Mouse (Mus musculus) kidney, adult 9 months (tissue): Measurements from ENCODE around the gene Proser1.
A peak's percentile ranks its signal among the peaks of the same experiment; 100 is the strongest.

ENCODE experiments used
- DNase-seq: peaks from one replicate; pipeline ENCODE4 v3.0.0; 2022

Proser1 gene

DNA sequence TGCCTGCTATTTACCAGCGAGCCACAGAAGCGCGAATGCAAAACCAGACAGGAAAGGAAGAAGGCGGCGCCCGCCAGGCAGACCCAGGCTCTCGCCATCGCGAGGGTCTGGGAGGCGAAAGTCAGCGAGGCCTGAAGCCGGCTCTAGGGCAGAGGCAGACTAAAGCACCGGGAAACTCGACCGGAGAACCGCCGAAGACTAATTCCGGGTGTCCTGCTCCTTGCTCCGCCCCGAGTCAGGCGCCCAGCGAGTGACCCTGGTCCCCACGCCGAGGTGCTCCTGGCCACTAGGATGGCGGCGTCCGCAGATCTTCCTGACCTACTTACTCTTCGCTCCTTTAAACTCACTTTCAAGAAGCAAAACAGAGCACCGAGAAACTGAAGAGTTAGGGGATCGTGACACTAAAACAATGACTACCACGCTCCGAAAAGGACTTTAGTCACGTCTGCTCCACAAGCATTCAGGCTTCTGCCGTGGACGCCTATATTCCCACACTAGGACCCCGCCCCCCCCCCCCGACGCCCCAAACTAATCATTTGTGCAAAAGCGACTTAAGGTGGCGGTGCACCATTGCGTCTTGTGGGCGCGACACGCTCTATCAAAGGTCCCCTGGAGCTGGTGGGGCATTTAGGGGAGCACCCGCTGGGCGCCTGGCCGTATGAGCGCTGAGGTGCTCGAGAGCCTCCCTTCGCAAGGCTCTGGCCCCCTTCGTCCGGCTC lies at the start of gene Proser1, which contains the start of gene Nhlrc3:
TSS of gene Proser1 (plus strand) at position 621 of the 719 bp plus-strand sequence.
TSS of gene Nhlrc3 (minus strand) at position 287 of the 719 bp plus-strand sequence.
- peak; percentile 97 for DNase-seq

DNA sequence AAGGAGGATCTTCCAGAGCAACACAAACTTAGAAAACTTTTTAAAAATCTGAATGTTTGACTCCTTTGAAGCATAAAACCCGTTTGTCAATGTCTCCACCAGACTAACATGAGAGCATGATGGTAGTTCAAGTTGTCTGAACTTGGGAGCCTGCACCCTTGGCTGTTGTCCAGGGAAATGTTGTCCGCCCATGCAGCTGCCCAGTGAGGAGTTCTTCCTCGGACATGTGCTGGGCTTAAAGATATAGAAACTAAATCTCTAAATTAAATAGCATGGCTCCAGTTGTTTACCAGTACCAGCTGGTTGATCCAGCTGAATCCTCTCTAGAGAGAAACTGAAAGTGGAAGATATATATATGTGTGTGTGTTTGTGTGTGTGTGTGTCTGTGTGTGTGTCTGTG lies 49.5 kb upstream of the Proser1 start:
- DNase-seq: peak; percentile 37

DNA sequence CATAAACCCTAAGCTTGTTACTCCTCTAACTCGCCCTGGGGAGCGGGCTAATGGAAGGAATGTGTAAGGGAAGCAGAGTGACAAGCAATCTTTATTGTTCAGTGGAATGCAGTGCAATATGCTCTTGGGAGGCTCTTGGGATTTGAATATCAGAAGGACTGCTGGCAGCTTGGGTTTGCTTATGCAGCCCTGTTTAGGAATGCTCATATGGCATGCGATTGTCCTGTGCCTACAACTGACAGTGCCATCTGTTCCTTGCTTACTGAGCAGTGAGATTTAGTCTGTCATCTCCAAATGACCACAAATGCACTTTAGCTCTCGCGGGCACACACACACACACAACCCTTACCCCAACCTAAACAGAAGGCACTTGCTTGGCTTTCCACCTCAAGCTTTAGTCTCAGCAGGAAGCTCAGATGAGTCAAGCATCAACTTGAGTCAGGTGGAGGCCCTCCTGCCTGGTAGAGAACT lies 47.4 kb upstream of the Proser1 start:
- DNase-seq: no peak

DNA sequence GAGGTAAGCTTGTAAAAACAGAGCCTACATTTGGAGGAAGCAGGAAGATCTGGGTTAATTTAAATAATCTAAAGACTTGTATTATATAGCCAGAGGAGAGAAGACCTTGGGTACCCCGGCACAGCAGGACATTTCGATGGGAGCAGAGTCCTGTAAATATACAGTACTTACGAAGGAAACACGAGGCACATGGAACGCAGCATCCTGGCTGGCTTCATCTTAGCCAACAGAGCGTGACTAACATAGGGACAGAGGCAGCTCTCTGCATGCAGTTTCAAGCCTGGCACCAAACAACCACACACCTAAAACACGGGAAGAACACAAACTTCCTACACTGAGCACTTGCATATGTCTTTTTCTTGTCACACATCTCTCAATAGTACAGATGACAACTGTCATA lies 45.8 kb upstream of the Proser1 start:
- DNase-seq: no peak

DNA sequence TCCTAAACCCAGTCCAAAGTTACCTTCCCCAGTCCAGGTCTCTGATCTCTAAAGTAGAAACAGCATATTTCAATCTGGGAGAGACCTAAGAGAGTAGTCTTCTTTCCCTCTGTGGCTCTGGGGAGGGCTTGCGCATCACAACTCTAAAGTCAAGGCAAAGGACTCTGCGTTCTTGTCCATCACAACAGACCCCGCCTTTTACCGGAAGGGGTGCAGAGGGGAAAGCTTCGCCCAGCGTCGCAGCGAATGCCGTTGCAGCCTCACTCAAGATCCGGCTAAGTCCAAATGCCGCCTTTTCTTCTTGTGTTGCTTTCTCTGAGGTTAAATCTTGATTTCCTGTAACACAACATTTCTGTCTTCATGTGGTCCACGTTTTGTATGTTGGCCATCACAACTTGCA lies 41.8 kb upstream of the Proser1 start:
- no peak for DNase-seq

GRCm38 (mm10) chr3:53422691-53423090 lies 40.8 kb upstream of the Proser1 start:
- no peak for DNase-seq

- no peak for DNase-seq
These were observed 39.9 kb upstream of the Proser1 start for GRCm38 (mm10) chr3:53423576-53423975.

GRCm38 (mm10) chr3:53434610-53435009 lies 28.9 kb upstream of the Proser1 start:
- DNase-seq: no peak

DNA sequence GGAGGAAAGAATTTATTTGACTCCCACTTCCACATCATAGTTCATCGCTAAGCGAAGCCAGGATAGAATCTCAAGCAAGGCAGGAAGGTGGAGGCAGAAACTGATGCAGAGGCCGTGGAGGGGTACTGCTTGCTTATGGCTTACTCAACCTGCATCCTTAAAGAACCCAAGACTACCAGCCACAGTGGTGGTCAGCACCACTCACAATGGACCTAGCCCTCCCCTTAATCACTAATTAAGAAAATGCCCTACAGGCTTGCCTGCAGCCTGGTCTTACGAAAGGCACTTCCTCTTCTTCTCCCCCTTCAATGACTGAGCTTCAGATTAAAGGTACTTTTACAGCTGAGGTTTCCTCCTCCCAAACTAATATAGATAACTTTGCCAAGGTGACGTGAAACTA lies 26.9 kb upstream of the Proser1 start:
- no peak for DNase-seq

- DNase-seq: no peak
These were observed 17.9 kb upstream of the Proser1 start for GRCm38 (mm10) chr3:53445540-53445939.

GRCm38 (mm10) chr3:53446801-53447200 lies 16.7 kb upstream of the Proser1 start:
- DNase-seq: no peak

GRCm38 (mm10) chr3:53448208-53448607 lies 15.3 kb upstream of the Proser1 start:
- peak; percentile 84 for DNase-seq

- no peak for DNase-seq
These were observed 12.8 kb upstream of the Proser1 start for GRCm38 (mm10) chr3:53450666-53451065.

DNA sequence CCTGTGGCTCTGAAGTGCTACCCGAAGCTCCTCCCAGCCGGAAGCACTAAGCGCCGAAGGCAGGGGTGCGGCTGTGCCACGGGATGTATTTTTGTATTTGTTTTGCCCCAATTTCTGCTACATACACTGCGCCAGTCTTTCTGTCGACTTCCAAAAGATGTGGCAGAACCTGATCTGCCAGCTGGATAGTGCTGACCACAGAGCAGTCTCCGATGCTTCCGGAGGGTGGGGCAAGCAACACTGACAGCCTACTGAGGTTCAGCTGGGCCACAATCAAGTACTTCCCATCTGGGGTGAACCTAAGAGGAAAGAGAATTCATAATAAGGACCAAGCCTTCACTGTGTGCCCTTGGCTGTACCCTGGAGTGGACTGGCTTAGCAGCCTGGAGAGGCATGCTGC lies 11.1 kb upstream of the Proser1 start:
- DNase-seq: no peak

DNA sequence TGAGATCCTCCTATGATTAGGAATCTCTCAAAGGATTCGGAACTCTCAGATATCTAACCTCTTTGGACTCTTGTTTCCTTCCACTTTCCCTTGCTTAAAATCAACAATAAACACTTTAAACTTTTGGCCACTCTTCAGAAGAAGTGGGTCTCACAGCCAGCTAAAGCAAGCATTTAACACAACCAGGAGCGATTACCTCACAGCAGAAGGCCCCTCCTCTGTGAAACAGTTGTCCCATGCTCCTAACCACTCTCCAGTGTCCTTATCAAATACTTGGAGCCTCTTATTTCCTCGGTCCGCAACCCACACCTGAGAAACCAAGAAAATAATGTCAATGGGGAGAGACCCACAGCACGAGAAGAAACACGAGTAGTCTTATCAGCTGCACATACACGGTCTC lies 10.1 kb upstream of the Proser1 start:
- no peak for DNase-seq

DNA sequence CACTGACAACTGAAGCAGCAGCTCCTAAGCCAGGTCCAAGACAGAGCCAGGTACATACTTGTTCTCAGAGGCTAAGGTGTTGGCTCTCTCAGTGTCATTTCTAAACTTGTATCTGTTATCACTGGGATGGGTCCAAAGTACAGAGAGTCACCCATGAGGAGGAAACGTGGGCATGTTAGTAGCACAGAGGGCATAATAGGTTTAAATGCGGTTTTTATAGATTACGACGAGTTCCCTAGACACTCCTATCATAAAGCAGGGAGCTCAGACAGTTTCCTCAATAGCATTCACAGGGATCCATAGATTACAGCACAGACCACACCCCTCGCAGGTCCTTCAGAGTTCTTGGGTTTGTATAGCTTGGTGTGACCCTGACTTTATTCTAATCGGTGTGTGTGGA lies 9.5 kb upstream of the Proser1 start:
- DNase-seq: no peak

GRCm38 (mm10) chr3:53454561-53454960 lies 8.9 kb upstream of the Proser1 start:
- DNase-seq: no peak

DNA sequence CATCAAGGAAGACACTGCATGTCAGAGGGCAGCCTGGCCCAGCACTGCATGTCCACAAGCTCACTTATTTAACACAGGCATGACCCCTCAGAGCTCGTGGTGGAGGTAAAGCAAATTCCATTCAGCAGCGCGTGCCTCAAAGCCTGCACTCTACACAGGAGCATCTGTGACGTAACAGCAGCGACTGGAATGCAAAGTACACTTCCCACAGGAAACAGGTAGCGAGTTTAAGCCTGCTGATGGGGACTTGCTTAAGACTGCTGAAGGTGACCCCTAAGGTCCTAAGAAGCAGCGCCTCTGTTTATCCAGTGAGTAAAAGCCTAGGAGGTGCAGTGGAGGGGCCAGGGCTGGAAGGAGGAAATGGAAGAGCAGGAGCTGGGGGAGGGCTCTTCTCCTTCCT lies 8.5 kb upstream of the Proser1 start:
- no peak for DNase-seq

DNA sequence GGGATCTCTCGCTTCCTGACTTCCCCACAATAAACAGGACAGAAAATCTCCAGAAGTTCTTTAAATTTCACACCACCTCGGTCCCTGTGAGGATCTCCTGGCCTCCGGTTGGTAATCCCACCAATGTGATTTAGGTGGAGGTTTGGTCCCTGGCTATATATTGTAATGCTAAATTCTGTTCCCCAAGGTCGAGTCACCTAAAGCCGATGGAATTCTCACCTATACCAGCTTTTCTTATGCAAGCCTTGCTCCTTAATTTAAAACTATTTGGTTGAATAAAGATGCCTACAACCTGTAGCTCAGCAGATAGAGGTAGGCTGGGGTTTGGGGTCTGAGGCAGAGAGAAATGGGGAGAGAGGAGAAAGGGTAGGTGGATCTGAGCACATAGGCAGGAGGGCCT lies 5.7 kb upstream of the Proser1 start:
- no peak for DNase-seq

- no peak for DNase-seq
These were observed 3.4 kb upstream of the Proser1 start for GRCm38 (mm10) chr3:53460106-53460505.

DNA sequence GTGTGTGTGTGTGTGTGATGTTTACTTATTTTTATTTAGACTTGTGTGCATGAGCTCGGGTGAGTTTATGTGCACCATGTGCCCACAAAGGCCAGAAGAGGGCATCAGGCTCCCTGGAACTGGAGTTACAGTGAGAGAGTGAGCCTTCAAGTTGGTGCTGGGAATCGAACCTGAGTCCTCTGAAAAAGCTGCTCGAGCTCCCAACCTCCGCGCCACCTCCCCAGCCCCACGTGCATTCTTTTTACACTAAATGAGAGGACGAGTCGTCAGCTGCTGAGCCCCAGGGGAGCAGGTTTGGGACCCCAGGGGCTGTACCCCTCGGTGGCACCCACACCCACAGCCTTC lies 793 bp upstream of the Proser1 start:
- DNase-seq: no peak

DNA sequence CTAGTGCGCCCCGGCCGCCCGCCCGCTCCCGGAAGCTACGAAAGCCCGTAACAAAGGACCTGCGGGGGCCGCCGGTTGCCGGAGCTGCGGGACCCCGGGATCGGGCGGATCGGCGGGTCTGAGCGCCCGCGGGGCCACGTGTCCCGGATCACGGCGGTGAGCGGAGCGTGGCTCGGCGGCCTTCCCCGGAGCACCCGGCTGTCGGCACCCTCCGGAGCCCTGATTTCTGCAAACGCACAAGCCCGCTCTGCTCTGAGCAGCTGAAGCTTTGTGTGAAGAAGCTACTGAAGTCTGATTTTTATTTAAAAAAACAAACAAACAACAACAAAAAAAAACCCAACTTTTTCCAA lies 274 bp downstream of the Proser1 start:
- no peak for DNase-seq

GRCm38 (mm10) chr3:53464146-53464698 lies 756 bp downstream of the Proser1 start:
- DNase-seq: peak; percentile 27

DNA sequence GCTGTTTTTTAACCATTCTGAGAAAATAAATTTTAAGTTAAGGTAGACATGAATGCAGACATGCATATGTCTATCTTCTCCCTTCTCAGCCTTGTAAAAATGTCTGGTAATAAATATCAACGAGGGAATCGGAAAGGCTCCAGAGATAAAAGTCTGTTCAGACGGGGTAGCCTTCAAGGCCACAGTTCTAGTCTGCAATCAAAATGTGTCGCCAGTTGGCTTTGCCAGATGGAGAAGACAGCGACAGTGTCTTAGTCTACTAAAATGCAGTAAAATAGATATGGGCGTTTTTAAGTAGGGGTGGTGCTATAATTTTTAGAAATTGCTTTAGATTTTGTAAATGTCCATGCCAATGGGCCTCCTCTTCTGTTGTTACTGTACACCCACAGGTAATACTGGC lies 1.9 kb downstream of the Proser1 start:
- DNase-seq: no peak

GRCm38 (mm10) chr3:53466481-53466880 lies 3.0 kb downstream of the Proser1 start:
- no peak for DNase-seq
